Mouse (Mus musculus): ENCODE measurements around the gene Pigc. TPM values are rescaled to one million over a fixed set of nuclear protein-coding genes. Genes with fewer than 3 reads are reported as not detected.

Pigc gene
- total and polyA plus RNA-seq, 2 experiments, result 7.3 to 9.5 TPM

DNA sequence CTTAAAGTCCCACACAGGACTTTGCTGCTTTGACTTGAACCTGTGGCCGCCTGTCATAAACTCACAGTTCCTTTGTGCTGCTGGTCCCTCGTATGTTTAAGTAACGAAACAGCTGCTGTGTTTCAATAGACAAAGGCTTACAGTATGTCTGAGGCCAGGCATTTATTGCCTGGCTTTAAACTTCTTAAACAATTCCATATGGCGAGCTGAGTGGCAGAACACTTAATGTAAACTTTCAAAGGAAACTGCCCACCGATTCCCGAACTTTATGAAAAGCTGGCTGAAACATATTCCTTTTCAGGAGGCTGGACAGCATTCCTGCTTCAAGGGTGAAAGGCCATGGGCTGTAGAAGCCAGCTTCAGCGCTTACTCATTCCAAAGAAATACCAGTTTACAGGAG lies 48.0 kb downstream of the Pigc start:
- Histone ChIP-seq H3K27ac (replicated peaks; ENCODE audit: insufficient read depth, low read depth, low read length) (no peak overlapping the region), H3K79me2 (ENCODE audit: control insufficient read depth, insufficient read depth, low read length) (no peaks in the 10 kb centered on the region), H3K4me3 (ENCODE audit: insufficient read depth, low read depth, low read length) (no peak overlapping the region), H3K4me1 (ENCODE audit: control insufficient read depth, insufficient read depth, low read length) (no peaks in the 10 kb centered on the region), H3K27me3 (ENCODE audit: control insufficient read depth, insufficient read depth, low read length) (no peaks in the 10 kb centered on the region), H3K36me3 (ENCODE audit: control insufficient read depth, insufficient read depth, low read length) (no peaks in the 10 kb centered on the region), H3K9ac (ENCODE audit: low read depth, low read length) (no peak overlapping the region)
- DNase-seq (ENCODE audit: extremely low read depth, low read depth, low spot score), result no peak
- no peak for TF ChIP-seq POLR2A (IDR thresholded peaks at IDR 0.05; ENCODE audit: extremely low read depth, insufficient read depth, low read length)
- no peak for TF ChIP-seq CTCF (IDR thresholded peaks at IDR 0.05; ENCODE audit: low read depth, low read length)
- WGBS, result 88% methylated on average over 7 of the region's 7 CpGs

DNA sequence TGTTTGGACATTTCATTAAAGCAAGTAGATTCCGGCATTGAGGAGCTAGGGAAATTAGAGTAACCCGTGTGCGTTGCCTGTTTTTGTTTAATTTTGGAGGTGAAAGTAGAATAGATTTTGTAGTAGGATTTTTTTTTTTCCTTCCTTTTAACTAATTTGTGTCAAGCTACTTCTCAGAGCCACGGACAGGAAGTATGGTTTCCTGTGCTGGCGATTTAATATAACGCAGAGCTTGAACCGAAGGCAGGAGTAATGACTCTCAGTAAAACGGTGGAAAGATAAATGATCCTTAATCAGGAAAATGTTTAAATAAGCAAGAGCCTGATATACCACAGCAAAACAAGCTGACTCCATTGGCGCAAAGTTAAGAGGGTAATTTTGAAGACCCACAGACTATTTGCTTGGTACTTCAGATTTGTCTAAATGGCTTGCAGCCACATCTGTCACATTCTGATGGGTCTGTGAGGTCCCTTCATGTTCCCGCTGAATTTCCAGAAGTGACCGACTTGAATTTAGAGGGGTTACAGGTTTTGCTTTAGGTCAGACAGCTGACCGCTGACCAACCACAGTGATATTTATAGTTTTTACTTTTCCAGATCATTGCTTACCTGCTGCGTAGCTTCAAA lies 49.1 kb downstream of the Pigc start:
- DNase-seq (ENCODE audit: extremely low read depth, low read depth, low spot score), result no peak
- Histone ChIP-seq H3K27ac (replicated peaks; ENCODE audit: insufficient read depth, low read depth, low read length) (no peak overlapping the region), H3K79me2 (ENCODE audit: control insufficient read depth, insufficient read depth, low read length) (no peaks in the 10 kb centered on the region), H3K36me3 (ENCODE audit: control insufficient read depth, insufficient read depth, low read length) (no peaks in the 10 kb centered on the region), H3K27me3 (ENCODE audit: control insufficient read depth, insufficient read depth, low read length) (no peaks in the 10 kb centered on the region), H3K4me3 (ENCODE audit: insufficient read depth, low read depth, low read length) (no peak overlapping the region), H3K4me1 (ENCODE audit: control insufficient read depth, insufficient read depth, low read length) (no peaks in the 10 kb centered on the region), H3K9ac (ENCODE audit: low read depth, low read length) (no peak overlapping the region)
- WGBS, result 70% methylated on average over 13 of the region's 13 CpGs
- TF ChIP-seq POLR2A (IDR thresholded peaks at IDR 0.05; ENCODE audit: extremely low read depth, insufficient read depth, low read length) (no peak), CTCF (IDR thresholded peaks at IDR 0.05; ENCODE audit: low read depth, low read length) (no peak)

DNA sequence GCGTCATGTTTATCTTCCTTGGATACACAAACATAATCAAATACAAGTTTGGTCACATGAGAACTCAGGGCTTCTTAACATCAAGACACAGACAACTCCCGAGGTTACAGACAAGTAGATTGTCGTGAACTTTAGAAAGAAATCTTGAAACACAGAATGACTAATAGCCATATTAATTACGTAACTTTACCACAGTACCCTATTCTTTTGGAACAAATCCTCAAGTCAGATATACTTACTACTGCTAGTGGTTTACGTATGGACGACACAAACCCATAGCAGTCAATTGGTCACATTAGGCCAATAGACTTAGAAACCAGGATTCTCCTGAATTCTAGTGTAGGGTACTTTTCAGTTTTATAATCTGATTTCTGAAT lies 49.6 kb downstream of the Pigc start:
- Histone ChIP-seq H3K36me3 (ENCODE audit: control insufficient read depth, insufficient read depth, low read length) (no peaks in the 10 kb centered on the region), H3K27ac (replicated peaks; ENCODE audit: insufficient read depth, low read depth, low read length) (no peak overlapping the region), H3K9ac (ENCODE audit: low read depth, low read length) (no peak overlapping the region), H3K4me1 (ENCODE audit: control insufficient read depth, insufficient read depth, low read length) (no peaks in the 10 kb centered on the region), H3K79me2 (ENCODE audit: control insufficient read depth, insufficient read depth, low read length) (no peaks in the 10 kb centered on the region), H3K27me3 (ENCODE audit: control insufficient read depth, insufficient read depth, low read length) (no peaks in the 10 kb centered on the region), H3K4me3 (ENCODE audit: insufficient read depth, low read depth, low read length) (no peak overlapping the region)
- no peak for DNase-seq (ENCODE audit: extremely low read depth, low read depth, low spot score)
- no peak for TF ChIP-seq CTCF (IDR thresholded peaks at IDR 0.05; ENCODE audit: low read depth, low read length)
- TF ChIP-seq POLR2A (IDR thresholded peaks at IDR 0.05; ENCODE audit: extremely low read depth, insufficient read depth, low read length), result no peak
- WGBS, result 81% methylated on average over 6 of the region's 6 CpGs

DNA sequence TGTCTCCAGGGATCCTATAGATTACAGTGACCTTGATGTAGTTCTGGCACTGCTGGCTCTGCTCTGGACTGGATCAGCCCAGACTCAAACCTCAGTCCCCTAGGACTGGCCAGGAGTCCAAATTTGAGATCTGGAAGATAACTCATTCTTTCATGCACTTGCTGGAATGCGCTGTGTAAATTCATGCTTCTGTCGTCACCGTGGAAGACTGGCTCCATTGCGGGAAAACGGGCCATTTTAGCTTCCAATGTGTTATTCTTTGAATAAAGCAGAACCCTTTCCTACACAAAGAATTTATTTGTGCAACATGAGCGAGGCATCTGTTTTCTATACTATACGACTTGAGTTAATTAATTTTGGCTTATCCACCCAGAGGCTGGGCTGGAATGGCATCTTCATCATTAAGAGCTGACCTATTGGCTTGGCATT lies 51.3 kb downstream of the Pigc start:
- Histone ChIP-seq H3K4me3 (ENCODE audit: insufficient read depth, low read depth, low read length) (no peak overlapping the region), H3K79me2 (ENCODE audit: control insufficient read depth, insufficient read depth, low read length) (no peaks in the 10 kb centered on the region), H3K9ac (ENCODE audit: low read depth, low read length) (no peak overlapping the region), H3K27me3 (ENCODE audit: control insufficient read depth, insufficient read depth, low read length) (no peaks in the 10 kb centered on the region), H3K27ac (replicated peaks; ENCODE audit: insufficient read depth, low read depth, low read length) (no peak overlapping the region), H3K36me3 (ENCODE audit: control insufficient read depth, insufficient read depth, low read length) (no peaks in the 10 kb centered on the region), H3K4me1 (ENCODE audit: control insufficient read depth, insufficient read depth, low read length) (no peaks in the 10 kb centered on the region)
- WGBS, result 94% methylated on average over 7 of the region's 7 CpGs
- TF ChIP-seq POLR2A (IDR thresholded peaks at IDR 0.05; ENCODE audit: extremely low read depth, insufficient read depth, low read length), result no peak
- no peak for DNase-seq (ENCODE audit: extremely low read depth, low read depth, low spot score)

DNA sequence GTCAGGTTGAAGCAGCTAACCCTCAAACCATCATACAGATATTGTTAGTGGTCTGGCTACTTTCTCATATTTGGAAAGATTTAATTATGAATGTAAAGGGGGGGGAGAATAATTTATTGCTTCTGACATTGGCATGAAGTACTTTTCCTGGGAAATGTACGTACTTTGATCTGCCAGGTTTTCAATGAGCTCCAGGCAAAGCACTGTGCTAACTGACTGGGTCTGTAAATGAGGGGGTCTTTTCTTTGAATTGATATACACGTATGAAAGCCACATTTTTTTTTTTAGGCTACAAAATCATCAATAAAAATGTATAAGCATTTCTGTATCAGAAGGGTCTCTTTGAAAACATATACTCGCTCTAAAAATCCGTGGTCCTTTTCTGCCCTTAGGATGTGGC lies 51.8 kb downstream of the Pigc start:
- DNase-seq (ENCODE audit: extremely low read depth, low read depth, low spot score), result no peak
- WGBS, result 89% methylated on average over 4 of the region's 4 CpGs
- Histone ChIP-seq H3K9ac (ENCODE audit: low read depth, low read length) (no peak overlapping the region), H3K27ac (replicated peaks; ENCODE audit: insufficient read depth, low read depth, low read length) (no peak overlapping the region), H3K4me3 (ENCODE audit: insufficient read depth, low read depth, low read length) (no peak overlapping the region), H3K27me3 (ENCODE audit: control insufficient read depth, insufficient read depth, low read length) (no peaks in the 10 kb centered on the region), H3K4me1 (ENCODE audit: control insufficient read depth, insufficient read depth, low read length) (no peaks in the 10 kb centered on the region), H3K79me2 (ENCODE audit: control insufficient read depth, insufficient read depth, low read length) (no peaks in the 10 kb centered on the region), H3K36me3 (ENCODE audit: control insufficient read depth, insufficient read depth, low read length) (no peaks in the 10 kb centered on the region)
- TF ChIP-seq POLR2A (IDR thresholded peaks at IDR 0.05; ENCODE audit: extremely low read depth, insufficient read depth, low read length) (no peak), CTCF (IDR thresholded peaks at IDR 0.05; ENCODE audit: low read depth, low read length) (no peak)

Other genes starting within 250 kb of the Pigc start
- 0.20 and 0.28 TPM in 2 replicates for gene Fasl, start 180.7 kb upstream of the Pigc start, total RNA-seq (2014; rRNA removed)
- 0.12 TPM in 2 replicates for gene Fasl, start 180.7 kb upstream of the Pigc start, polyA plus RNA-seq (2012; rRNA removed)
- 9.7 and 14.7 TPM in 2 replicates for gene Suco, start 92.5 kb upstream of the Pigc start, total RNA-seq (2014; rRNA removed)
- gene Suco, start 92.5 kb upstream of the Pigc start, polyA plus RNA-seq (2012; rRNA removed), result 0.95 and 1.4 TPM in 2 replicates
- gene 4930558K02Rik, start 10.4 kb downstream of the Pigc start, total RNA-seq (2014; rRNA removed), result not detected in 2 replicates
- gene 4930558K02Rik, start 10.4 kb downstream of the Pigc start, polyA plus RNA-seq (2012; rRNA removed), result not detected in 2 replicates